Mouse (Mus musculus): ENCODE measurements around the gene Rnls.

Rnls gene

DNA sequence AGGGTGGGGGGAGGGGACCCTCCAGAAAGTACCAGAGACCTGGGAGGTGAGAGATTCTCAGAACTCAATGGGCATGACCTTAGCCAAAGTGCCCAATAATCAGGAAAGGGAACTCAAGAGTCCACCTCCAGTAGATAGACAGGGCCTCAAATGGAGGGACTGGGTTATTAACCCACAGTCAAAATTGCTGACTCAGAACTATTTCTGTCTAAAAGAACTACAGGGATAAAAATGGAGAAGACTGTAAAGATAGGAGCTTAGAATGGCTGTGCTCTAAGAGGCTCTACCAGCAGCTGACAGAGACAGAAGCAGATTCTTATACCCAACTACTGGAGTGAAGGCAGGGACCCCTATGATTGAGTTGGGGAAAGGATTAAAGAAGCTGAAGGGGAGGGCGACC, 132.9 kb downstream of the Rnls start:
- DNase-seq: no peak

- no peak for DNase-seq
Measured at GRCm38 (mm10) chr19:33253893-33254292, 138.2 kb downstream of the Rnls start.

DNA sequence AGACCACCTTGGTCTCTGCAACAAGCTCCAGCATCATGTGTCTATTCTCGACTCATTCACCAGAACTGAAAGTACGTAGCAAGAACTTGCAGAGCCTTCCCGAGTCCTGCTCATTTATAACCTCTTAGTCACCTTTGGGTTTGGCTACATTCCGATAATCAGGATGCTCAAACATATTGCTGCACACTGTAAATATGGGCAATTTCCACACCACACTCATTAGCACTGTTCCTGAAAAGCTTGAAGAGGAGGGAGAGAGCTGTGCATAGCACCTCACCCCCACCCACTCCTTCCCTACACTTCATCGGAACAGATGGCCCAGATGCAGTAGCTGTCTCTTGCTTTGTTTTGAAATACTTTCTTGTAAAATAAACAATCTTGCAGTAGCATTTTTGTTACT, 139.9 kb downstream of the Rnls start:
- no peak for DNase-seq

DNA sequence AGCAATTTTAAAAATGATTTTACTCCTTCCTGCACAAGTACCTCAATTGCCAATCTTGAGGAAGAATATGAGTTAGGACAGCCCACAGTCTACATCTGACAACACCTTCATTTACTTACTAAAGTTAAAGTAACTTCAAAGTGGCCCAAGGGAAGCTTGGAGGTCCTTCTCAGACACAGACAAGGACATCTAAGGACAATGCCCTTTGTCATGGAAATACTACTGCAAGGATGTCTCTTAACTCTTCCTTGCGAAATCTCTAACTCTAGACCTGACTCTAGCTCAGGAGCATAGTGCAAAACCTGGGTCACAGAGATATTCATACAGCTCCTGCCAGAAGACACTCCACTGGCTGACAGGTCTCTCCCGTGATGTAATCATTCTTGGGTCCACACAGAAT, 147.9 kb downstream of the Rnls start:
- no peak for DNase-seq

DNA sequence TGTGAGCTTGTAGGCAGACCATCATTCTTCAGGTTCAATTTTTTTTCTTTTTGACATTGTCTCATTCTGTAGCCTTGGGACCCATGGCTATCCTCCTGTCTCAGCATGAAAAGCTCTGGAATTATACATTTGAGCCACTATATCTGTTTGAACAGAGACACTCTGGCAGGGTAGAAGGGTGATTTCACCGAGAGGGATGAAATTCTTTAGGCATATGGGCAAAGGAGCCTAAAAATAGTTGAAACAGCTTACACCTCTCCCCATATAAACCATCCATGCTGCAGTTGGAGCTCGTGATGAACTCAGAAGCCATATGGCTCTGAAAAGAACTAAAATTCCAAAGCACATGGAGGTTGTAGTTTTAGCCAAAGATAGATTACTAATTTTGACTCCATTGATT, 151.7 kb downstream of the Rnls start:
- no peak for DNase-seq

GRCm38 (mm10) chr19:33232902-33233301, 159.2 kb downstream of the Rnls start:
- DNase-seq: no peak

GRCm38 (mm10) chr19:33231303-33231702, 160.8 kb downstream of the Rnls start:
- DNase-seq: no peak

DNA sequence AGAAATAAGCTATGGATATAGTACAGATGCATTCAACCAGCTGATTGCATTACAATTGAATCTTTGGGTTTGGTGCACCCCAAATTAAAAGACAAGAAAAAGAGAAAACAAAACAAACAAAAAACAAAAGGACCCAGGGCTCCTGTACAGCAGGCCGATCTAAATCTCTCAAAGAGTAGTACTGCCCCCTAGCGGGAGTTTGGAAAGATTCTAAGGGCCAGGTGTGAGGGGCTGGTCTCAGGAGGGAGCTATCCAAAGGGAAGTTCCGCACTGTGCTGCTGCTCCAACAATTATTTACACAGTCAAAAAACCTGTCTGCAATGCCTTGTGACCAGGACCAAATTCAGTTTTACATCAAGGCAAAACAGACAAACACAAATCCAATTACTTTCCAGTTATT, 165.1 kb downstream of the Rnls start:
- peak; percentile 75 to 77 for DNase-seq

DNA sequence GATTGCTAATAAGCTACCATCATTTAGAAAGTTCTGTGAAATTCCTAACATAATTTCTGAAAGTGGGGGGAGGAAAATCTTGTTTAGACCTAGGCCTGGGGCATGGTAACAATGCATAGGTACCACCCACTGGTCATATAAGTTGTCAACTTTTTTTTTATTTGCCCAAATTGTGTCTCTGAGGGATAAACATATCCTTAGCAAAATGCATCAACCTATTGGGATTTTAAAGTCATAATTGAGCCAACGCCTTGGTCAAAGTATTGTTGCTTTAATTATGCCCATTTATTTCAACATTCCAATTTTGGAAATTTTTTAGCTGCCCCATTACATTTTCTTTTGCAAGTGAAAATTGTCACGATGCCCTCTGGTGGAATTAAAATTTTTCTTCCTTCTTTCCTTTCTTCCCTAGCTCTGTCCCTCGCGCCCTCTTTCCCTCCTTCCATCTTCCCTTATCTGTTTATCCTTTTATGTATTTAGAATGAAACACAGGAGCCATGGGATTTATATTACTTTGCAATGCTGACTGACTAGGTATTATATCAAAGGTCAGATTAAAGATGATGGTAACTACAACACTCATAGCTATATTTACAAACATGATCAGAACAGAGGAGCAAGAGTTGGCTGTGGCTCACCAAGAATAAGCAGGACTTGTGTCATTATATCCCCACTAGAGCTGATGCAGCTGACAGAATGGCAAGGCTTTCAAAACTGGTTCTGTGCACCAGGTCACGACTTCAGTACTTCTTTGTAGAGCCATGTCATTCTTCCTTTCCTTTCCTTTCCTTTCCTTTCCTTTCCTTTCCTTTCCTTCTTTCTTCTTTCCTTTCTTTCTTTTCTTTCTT, 166.0 kb downstream of the Rnls start:
- no peak for DNase-seq

DNA sequence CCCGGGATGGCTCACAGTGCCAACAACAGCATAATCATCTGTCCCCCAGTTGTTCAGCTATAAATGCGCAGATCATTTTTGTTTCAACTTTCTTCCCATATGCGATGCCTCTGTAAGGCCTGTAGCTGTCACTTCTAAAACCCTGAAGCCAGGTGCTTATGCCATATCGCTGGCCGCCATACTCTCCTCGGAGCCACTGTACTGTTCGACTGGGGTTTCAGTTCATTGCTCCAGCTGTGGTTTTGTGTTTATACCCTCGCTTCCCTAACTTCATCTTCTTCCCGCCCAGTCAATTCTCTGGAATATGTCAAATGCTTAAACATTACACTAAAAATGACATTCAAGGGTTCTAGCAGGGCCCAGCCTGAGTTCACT, 167.1 kb downstream of the Rnls start:
- DNase-seq: no peak

GRCm38 (mm10) chr19:33224181-33225001, 167.7 kb downstream of the Rnls start:
- DNase-seq: peak; percentile 51 to 62

DNA sequence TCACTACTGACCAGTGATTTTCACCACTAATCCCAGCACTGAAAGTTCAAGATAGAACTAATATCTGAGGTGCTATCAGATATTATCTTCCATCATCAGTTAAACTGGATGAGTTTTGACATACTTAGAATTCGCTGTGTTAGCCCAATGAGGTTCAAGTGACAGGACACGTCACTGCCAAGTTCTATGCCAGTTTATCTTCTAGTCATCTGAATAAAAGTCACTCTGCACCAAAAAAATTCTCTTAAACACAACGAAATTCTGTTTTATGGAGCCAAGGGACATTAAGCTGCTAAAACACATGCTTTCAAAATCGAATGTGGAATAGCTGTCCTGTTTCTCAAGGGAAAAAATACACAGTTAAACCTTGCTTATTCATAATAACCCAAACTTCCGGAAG, 168.3 kb downstream of the Rnls start:
- DNase-seq: no peak

- peak; percentile 90 to 92 for DNase-seq
Measured at GRCm38 (mm10) chr19:33223276-33223675, 168.8 kb downstream of the Rnls start.

GRCm38 (mm10) chr19:33222595-33223223, 169.4 kb downstream of the Rnls start:
- DNase-seq: peak in 1 of 2 experiments; percentile 6

- no peak for DNase-seq
Measured at GRCm38 (mm10) chr19:33217791-33218300, 174.2 kb downstream of the Rnls start.

DNA sequence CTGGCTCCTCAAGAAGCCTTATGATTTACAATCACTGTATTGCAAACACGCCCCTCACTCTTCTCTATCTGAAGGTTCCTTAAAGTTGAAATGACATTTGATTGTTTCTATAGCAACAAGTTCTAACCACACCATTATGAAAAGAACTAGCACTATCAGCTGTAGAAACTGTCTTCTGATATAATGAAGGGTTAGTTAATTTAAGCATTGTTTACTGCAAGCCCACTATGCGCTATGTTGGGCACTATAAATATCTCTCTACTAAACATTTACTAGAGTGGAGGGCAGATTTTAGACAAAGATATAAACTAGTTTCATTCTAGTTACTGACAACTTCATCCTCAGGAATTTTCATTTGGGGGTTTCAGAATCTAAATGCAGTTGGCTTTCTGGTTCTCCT, 182.4 kb downstream of the Rnls start:
- no peak for DNase-seq

GRCm38 (mm10) chr19:33207991-33208390, 184.1 kb downstream of the Rnls start:
- no peak for DNase-seq

GRCm38 (mm10) chr19:33205389-33205788, 186.7 kb downstream of the Rnls start:
- DNase-seq: no peak

- DNase-seq: no peak
Measured at GRCm38 (mm10) chr19:33202422-33202821, 189.7 kb downstream of the Rnls start.

- DNase-seq: no peak
Measured at GRCm38 (mm10) chr19:33201181-33201580, 190.9 kb downstream of the Rnls start.

DNA sequence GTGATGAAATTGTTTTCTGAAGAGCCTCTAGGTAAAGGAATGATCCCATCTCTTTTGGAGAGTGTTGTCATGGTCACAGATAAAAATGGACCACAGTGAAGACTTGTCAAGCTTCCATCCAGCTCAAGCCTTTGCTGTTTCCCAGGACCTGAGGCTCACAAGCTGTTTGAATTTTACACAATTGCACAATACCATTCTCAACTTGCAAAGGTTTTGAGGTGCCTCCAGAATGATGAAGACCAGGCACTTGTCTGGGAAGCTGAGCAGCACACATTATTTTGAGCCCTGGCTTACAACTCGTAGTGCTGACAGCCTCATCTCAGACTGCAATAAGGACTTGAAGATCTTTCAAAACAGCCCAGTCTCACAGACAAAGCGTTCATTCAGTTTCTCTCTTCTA, 200.0 kb downstream of the Rnls start:
- DNase-seq: no peak

DNA sequence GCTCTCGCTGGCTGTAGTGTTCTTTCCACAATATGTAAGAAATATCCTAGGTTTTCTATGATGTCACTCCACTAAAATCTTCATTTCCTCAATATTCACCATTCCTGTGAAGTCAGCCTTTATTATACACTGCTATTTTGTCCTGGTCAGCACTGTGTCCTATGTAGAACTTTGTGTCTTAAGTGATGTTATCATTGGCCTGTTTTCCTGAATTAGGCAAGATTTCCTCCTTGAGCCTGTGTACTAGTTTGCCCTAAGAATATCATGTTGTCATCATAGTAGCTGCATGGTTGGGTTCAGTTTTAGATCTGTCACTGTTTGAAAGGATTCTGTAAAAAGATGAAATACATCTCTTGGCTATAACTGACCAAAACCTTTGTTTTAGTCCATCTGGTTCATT, 203.3 kb downstream of the Rnls start:
- no peak for DNase-seq

DNA sequence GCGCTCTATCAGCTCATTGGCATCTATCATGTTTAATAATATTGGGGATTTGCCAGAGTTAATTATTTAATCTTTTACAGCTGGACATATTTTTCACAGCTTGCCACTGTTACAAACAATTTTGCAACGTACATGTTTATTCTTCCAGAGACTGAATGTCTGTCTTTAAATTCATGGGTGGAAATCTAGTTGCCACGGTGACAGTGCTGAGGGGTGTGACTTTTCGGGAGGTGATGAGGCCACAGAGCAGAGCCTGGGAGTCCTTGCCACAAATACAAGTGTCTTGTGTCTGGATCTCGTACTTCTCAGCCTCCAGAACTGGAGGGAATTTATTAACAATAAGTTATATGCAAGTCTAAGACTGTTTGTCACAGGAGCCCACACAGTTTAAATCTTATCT, 212.5 kb downstream of the Rnls start:
- no peak for DNase-seq

DNA sequence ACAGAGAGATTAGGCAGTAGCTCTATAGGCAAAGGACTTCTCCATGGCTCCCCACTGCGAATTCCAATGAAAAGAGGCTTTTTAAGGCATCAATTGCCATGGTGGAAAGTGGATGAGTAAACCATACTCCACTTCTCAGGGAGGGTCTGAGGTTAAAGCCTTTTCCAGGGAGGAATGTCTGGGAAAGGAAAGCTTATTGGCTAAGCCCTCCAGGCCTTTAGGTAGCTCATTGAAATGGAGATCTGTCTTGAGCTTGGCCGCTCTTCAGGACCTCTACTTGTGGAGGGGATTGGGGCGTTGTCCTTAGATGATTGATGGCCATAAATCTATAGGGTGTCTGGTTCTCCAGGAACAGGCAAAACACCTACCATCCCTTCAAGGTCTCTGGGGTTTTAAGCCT, 213.2 kb downstream of the Rnls start:
- no peak for DNase-seq

Measured in kidney, adult 8-10 months (tissue).